Mouse (Mus musculus) hindbrain, embryonic 14.5 days (tissue): Measurements from ENCODE around the gene Pcsk6. TPM values are rescaled to one million over a fixed set of nuclear protein-coding genes. Genes with fewer than 3 reads are reported as not detected.
"Not testable (repeated sequence)": the region's sequence is repeated elsewhere in the genome, so short reads cannot be mapped to it uniquely, and the experiment has no call there.

Experiments used
- ATAC-seq: fragments of 200-750 bp; cut with Nextera tagmentation; 2 replicates; pipeline ENCODE4 v1.8.0; 2017; ENCODE audit warnings: moderate number of reproducible peaks, mild to moderate bottlenecking, moderate TSS enrichment, moderate library complexity; ENCODE audit not compliant: low FRiP score
- DNase-seq: peaks from one replicate; pipeline ENCODE4 v3.0.0-alpha.2; 2015; ENCODE audit warnings: low spot score
- H3K27ac ChIP-seq: fragments of 300-500 bp; sonication (generic); 2 replicates; pipeline ENCODE4 v1.5.1; 2014; ENCODE audit warnings: mild to moderate bottlenecking, moderate library complexity
- H3K27me3 ChIP-seq: fragments of 300-500 bp; sonication (generic); 2 replicates; pipeline ENCODE4 v1.6.1; 2014; ENCODE audit warnings: mild to moderate bottlenecking, low read length, mixed read lengths; ENCODE audit not compliant: control insufficient read depth, insufficient read depth
- H3K36me3 ChIP-seq: fragments of 300-500 bp; sonication (generic); replicated peaks from 2 replicates; pipeline ENCODE4 v1.6.1; 2014; ENCODE audit not compliant: control insufficient read depth, insufficient read depth
- H3K4me1 ChIP-seq: fragments of 300-500 bp; sonication (generic); replicated peaks from 2 replicates; pipeline ENCODE4 v1.6.1; 2014; ENCODE audit warnings: antibody characterized with exemption, low read length, mixed read lengths; ENCODE audit not compliant: control insufficient read depth, insufficient read depth
- H3K4me2 ChIP-seq: fragments of 300-500 bp; sonication (generic); replicated peaks from 2 replicates; pipeline ENCODE4 v1.6.1; 2014; ENCODE audit warnings: mild to moderate bottlenecking, moderate library complexity
- H3K4me3 ChIP-seq: fragments of 300-500 bp; sonication (generic); replicated peaks from 2 replicates; pipeline ENCODE4 v1.5.1; 2014; ENCODE audit warnings: mild to moderate bottlenecking, low read length
- H3K9ac ChIP-seq: fragments of 300-500 bp; sonication (generic); 2 replicates; pipeline ENCODE4 v1.6.1; 2014
- H3K9me3 ChIP-seq: fragments of 300-500 bp; sonication (generic); 2 replicates; pipeline ENCODE4 v1.6.1; 2016; ENCODE audit warnings: low read length; ENCODE audit not compliant: control insufficient read depth
- WGBS: fragments of 180-500 bp; shearing (Covaris S2); extraction: QIAGEN DNeasy Blood & Tissue Kit; methylation state at CpG from one replicate; pipeline ENCODE4 v1.1.7; 2014; 5-methylcytosine and 5-hydroxymethylcytosine counted together
- polyA plus RNA-seq: library from polyadenylated mRNA; unstranded; fragments of >200 nt; fragmentation: Nextera tagmentation; extraction: Ambion mirVana; gene quantifications from 2 replicates; pipeline ENCODE4 v1.2.1, GENCODE M21; 2014

Pcsk6 gene
- polyA plus RNA-seq, 1 experiment from 2014 or later, result 1.9 TPM

GRCm38 (mm10) chr7:65918431-65918830 is 56.9 kb downstream of the Pcsk6 start:
- no peak for DNase-seq
- 96% methylated on average over 4 of the region's 4 CpGs for WGBS
- H3K4me1 ChIP-seq, result no peaks in the 10 kb centered on the region
- H3K9me3 ChIP-seq, result no peaks in the 10 kb centered on the region
- H3K27me3 ChIP-seq, result no peaks in the 10 kb centered on the region
- no peaks in the 10 kb centered on the region for H3K36me3 ChIP-seq
- H3K4me3 ChIP-seq, result no peak overlapping the region
- no peak overlapping the region for H3K4me2 ChIP-seq
- H3K9ac ChIP-seq, result no peak overlapping the region
- ATAC-seq, result no peak
- H3K27ac ChIP-seq, result no peak overlapping the region

- H3K4me1 ChIP-seq, result no peaks in the 10 kb centered on the region
- H3K4me2 ChIP-seq, result no peak overlapping the region
- no peaks in the 10 kb centered on the region for H3K27me3 ChIP-seq
- ATAC-seq, result no peak
- H3K4me3 ChIP-seq, result no peak overlapping the region
- H3K9me3 ChIP-seq, result no peaks in the 10 kb centered on the region
- no peak overlapping the region for H3K27ac ChIP-seq
- no peak for DNase-seq
- no peak overlapping the region for H3K9ac ChIP-seq
- H3K36me3 ChIP-seq, result no peaks in the 10 kb centered on the region
- WGBS, result 33% methylated on average over 5 of the region's 5 CpGs
Observed at GRCm38 (mm10) chr7:65929398-65929797, 67.9 kb downstream of the Pcsk6 start.

- Histone ChIP-seq H3K9me3 (no peaks in the 10 kb centered on the region), H3K9ac (no peak overlapping the region), H3K36me3 (no peaks in the 10 kb centered on the region), H3K27me3 (no peaks in the 10 kb centered on the region), H3K4me2 (no peak overlapping the region), H3K4me3 (no peak overlapping the region), H3K27ac (no peak overlapping the region), H3K4me1 (no peaks in the 10 kb centered on the region)
- no peak for DNase-seq
- WGBS, result 21% methylated on average over 11 of the region's 11 CpGs
- ATAC-seq, result no peak
Observed at GRCm38 (mm10) chr7:65930478-65930877, 68.9 kb downstream of the Pcsk6 start.

GRCm38 (mm10) chr7:65934238-65934970 is 72.9 kb downstream of the Pcsk6 start:
- H3K27me3 ChIP-seq, H3K4me1 ChIP-seq, ATAC-seq, H3K36me3 ChIP-seq, H3K4me3 ChIP-seq, H3K27ac ChIP-seq, H3K9ac ChIP-seq, H3K4me2 ChIP-seq, H3K9me3 ChIP-seq, DNase-seq: not testable (repeated sequence)
- 83% methylated on average over 3 of the region's 3 CpGs for WGBS

GRCm38 (mm10) chr7:65935211-65935610 is 73.7 kb downstream of the Pcsk6 start:
- WGBS, result 44% methylated on average over 1 of the region's 1 CpGs
- Histone ChIP-seq H3K9me3 (no peaks in the 10 kb centered on the region), H3K4me3 (no peak overlapping the region), H3K9ac (no peak overlapping the region), H3K4me1 (no peaks in the 10 kb centered on the region), H3K27me3 (no peaks in the 10 kb centered on the region), H3K36me3 (no peaks in the 10 kb centered on the region), H3K27ac (no peak overlapping the region), H3K4me2 (no peak overlapping the region)
- ATAC-seq, result no peak
- no peak for DNase-seq

GRCm38 (mm10) chr7:65940988-65941387 is 79.5 kb downstream of the Pcsk6 start:
- DNase-seq, result no peak
- ATAC-seq, result no peak
- Histone ChIP-seq H3K9ac (no peak overlapping the region), H3K4me2 (no peak overlapping the region), H3K4me3 (no peak overlapping the region), H3K9me3 (no peaks in the 10 kb centered on the region), H3K36me3 (no peaks in the 10 kb centered on the region), H3K27me3 (no peaks in the 10 kb centered on the region), H3K27ac (no peak overlapping the region), H3K4me1 (no peaks in the 10 kb centered on the region)
- WGBS, result 79% methylated on average over 7 of the region's 7 CpGs

- no peak overlapping the region for H3K4me3 ChIP-seq
- no peaks in the 10 kb centered on the region for H3K27me3 ChIP-seq
- 68% methylated on average over 8 of the region's 8 CpGs for WGBS
- ATAC-seq (no peak), DNase-seq (peak; percentile 36)
- H3K4me2 ChIP-seq, result no peak overlapping the region
- no peak overlapping the region for H3K9ac ChIP-seq
- H3K9me3 ChIP-seq, result no peaks in the 10 kb centered on the region
- no peaks in the 10 kb centered on the region for H3K36me3 ChIP-seq
- no peaks in the 10 kb centered on the region for H3K4me1 ChIP-seq
- H3K27ac ChIP-seq, result no peak overlapping the region
Observed at GRCm38 (mm10) chr7:65945342-65945993, 83.9 kb downstream of the Pcsk6 start.

- Histone ChIP-seq H3K27ac (no peak overlapping the region), H3K9me3 (no peaks in the 10 kb centered on the region), H3K4me3 (no peak overlapping the region), H3K36me3 (no peaks in the 10 kb centered on the region), H3K27me3 (no peaks in the 10 kb centered on the region), H3K4me2 (no peak overlapping the region), H3K4me1 (no peaks in the 10 kb centered on the region), H3K9ac (no peak overlapping the region)
- no peak for ATAC-seq
- 86% methylated on average over 7 of the region's 7 CpGs for WGBS
- DNase-seq, result no peak
Observed at GRCm38 (mm10) chr7:65946397-65946796, 84.9 kb downstream of the Pcsk6 start.

- no peak for ATAC-seq
- Histone ChIP-seq H3K27ac (no peak overlapping the region), H3K36me3 (no peaks in the 10 kb centered on the region), H3K4me1 (no peaks in the 10 kb centered on the region), H3K9me3 (no peaks in the 10 kb centered on the region), H3K4me2 (no peak overlapping the region), H3K27me3 (no peaks in the 10 kb centered on the region), H3K4me3 (no peak overlapping the region), H3K9ac (no peak overlapping the region)
- 95% methylated on average over 11 of the region's 11 CpGs for WGBS
- no peak for DNase-seq
Observed at GRCm38 (mm10) chr7:65948891-65949290, 87.4 kb downstream of the Pcsk6 start.
